Mouse (Mus musculus): Measurements from ENCODE around the gene Pgm2. TPM values are rescaled to one million over a fixed set of nuclear protein-coding genes. Genes with fewer than 3 reads are reported as not detected.

The Pgm2 gene
- total RNA-seq, 1 experiment from 2014 or later, result 40.6 TPM

DNA sequence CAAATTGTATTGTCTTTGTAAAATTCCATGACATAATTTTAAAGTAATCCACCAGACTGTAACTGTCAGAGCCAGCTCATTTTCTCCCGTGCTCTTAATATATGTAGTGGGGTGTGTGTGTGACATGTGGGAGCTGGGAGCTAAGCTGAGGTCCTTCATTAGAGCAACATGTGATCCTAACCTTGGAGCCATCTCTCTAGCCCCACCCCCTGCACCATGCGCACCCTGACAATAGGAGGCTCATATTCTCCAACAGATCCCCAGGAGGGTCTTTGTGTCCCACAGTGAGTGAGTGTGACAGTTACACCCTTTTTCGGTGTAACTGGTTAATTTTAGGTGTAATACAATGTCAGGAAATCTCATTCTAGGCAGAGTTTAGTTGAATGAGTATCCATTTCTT, 80.1 kb downstream of the Pgm2 start:
- ATAC-seq (replicated peaks; ENCODE audit: low read depth, poor library complexity, severe bottlenecking), result no peak

GRCm38 (mm10) chr5:64173302-64173701, 80.6 kb downstream of the Pgm2 start:
- no peak for ATAC-seq (replicated peaks; ENCODE audit: low read depth, poor library complexity, severe bottlenecking)

DNA sequence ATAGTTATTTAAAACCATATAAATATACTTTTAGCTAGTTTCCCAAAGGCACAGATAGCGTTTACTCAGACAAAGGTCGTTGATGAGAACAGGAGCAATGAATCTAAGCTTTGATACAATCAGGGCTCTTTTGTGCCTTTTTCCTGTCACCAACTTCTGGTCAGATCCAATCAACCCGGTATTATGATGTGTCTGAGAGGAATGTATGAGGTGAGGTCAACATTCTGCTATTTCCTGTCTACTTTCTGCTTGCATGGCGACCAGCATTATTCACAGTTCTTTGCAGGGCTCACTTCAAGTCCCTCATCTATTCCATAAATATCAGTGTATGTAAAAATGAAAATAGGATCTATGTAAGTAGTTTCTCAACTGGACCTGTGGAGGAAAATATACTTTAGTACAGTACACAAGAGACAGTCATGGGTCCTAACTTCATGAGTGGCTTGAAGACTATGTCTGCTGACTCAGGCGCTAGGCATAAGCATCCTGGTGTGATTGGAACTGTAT, 81.7 kb downstream of the Pgm2 start:
- ATAC-seq (replicated peaks; ENCODE audit: low read depth, poor library complexity, severe bottlenecking), result no peak

Other genes starting within 250 kb of the Pgm2 start
- gene Rell1, start 124.1 kb upstream of the Pgm2 start, total RNA-seq (2017), result 11.5 and 14.1 TPM in 2 replicates
- 18.0 and 33.9 TPM in 2 replicates for gene Tbc1d1, start 63.4 kb downstream of the Pgm2 start, total RNA-seq (2017)